Mouse (Mus musculus): Measurements from ENCODE around the gene Maco1.

DNA sequence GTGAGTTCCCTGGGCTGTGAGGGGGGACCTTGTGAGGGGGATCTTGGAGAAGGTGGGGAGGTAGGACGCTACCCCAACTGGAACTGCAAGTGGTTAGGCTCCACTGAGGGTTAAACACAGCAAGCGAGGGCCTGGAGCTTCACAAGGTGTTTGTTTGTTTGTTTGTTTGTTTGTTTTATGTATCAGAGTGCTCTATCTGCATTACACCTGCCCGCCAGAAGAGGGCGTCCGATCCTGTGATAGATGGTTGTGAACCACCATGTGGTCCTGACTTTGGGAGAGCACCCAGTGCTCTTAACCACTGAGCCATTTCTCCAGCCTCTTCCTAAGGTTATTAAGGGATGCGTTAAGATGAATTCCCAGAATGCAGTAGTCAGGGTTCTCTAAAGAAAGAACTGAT lies 26.9 kb upstream of the Maco1 start:
- no peak for TF ChIP-seq POLR2A (IDR thresholded peaks at IDR 0.05; ENCODE audit: insufficient read depth, low read length)
- TF ChIP-seq CTCF (IDR thresholded peaks at IDR 0.05; ENCODE audit: low read depth, low read length): peak; percentile 53
- TF ChIP-seq EP300 (IDR thresholded peaks at IDR 0.05; ENCODE audit: insufficient read depth, low read depth, low read length): no peak

All from ES-Bruce4 (cell line).